Mouse (Mus musculus): ENCODE data around the gene Tbx22.

Tbx22 gene

DNA sequence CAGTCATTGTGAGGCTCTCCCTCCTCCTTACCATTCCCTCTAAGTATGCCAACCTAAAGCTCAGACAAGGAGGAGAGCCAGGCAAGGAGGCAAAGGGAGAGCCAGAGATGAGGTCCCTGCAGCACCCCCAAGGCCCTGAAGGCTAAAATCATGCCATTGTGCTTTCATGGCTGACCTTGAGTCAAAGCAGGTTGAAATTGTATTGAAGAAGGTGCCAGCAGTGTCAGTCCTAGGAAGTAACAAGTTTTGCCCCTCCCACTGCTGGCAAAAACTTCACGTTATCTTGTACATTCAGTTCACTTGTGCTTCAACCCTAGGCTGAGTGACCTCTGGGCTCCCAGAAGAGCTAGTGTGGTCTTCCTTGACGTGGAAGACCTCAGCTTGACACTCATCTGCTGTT is at the start of gene Tbx22:
Gene Tbx22 (plus strand): TSS at position 301 of the 400 bp plus-strand sequence.
- no peak for DNase-seq (ENCODE audit: low read depth in 2 of 2, low spot score in 2 of 2)

DNA sequence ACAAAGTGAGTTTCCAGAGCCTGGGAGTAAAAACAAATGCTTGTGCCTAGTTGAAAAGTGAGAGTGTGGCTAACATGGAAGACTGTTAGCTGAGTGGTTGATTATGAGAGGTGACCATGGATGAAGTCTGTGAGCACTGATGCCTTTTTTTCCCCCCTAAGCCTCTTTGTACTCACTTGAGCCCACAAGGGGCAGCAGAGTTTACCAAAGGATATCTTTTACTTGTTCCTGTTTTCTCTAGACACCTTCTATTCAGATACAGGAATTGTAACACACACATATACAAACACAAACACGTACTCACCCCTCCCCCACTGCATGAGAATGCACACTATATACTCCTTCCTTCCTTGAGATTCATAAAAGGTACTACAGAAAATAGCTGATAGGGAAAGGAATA is 913 bp downstream of the Tbx22 start:
- DNase-seq (ENCODE audit: low read depth in 2 of 2, low spot score in 2 of 2): no peak

DNA sequence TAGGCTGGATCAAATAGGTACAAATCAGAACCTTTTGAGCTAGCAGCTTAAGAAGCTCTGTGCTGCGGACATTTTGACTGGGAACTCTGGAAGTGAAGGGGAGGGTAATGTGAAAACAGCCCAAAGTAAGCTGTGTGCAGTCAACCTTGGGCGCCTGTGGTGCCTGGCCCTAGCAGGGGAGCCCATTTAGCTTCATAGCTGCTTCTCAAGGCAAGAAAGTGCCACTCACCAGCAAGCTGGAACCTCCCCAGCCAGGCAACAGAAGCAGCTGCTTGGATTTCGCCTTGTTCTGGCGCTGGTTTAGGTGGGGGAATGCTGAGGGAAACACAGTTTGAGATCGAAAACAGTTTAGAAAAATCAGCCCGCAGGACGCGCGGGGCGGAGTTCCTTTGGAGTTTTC is 11.4 kb downstream of the Tbx22 start:
- DNase-seq (ENCODE audit: low read depth in 2 of 2, low spot score in 2 of 2): no peak

DNA sequence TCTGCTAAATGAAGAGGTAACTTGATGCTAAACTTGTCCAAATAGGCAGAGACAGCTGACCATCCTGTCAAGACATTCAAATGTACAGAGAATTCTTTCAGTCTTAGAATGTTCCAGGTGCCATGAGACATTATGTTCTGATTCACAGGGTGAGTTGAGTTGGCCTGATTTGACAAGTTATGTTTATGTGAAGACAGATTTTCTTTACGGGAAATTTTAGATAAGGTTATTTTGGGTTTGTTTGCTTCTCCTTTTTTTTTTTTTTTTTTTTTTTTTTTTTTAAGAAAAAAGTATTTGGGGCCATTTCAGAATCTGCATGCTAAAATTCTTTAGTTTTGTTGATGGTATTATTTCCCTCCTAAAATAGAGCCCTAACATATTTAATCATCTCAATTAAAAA is 40.8 kb downstream of the Tbx22 start:
- DNase-seq (ENCODE audit: low read depth in 2 of 2, low spot score in 2 of 2): no peak

DNA sequence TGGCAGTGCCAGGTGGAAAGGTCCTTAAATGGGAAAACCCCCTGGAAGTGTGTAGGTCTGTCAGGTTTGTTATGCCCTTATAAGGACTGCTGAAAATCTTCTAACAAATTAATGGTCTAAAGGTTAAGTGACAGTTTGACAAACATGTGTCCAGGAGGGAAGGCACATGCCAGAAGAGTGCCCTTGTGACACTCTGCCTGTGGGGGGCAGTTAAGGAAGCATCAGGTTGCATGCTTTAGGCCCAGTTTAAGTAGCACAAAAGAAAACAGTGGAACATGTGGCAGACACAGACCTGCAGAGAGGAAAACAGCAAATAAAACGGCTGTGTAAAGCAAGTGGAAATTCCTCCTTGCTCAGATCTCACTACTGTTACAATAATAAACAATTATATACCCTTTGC is 55.8 kb downstream of the Tbx22 start:
- no peak for DNase-seq (ENCODE audit: low read depth in 2 of 2, low spot score in 2 of 2)

All from CD8-positive naive resting alpha-beta T cell, adult 2 months (primary cell).